ENCODE assay signal across 8 mouse cellular contexts in genomic region chr5:107403011-107403946, GRCm38 (mm10). TPM values are rescaled to one million over a fixed set of nuclear protein-coding genes. Genes with fewer than 3 reads are reported as not detected.
DNase-seq lines count a peak whose midpoint lies in the region; ATAC-seq and TF ChIP-seq lines count a peak whose summit lies in the region.

No protein-coding gene starts in this region.

- no peaks in the 10 kb centered on the region for H3K36me3 ChIP-seq in kidney, embryonic 14.5 days (ENCODE audit: control insufficient read depth, insufficient read depth, low read length)
- no peaks in the 10 kb centered on the region for H3K36me3 ChIP-seq in embryonic facial prominence, embryonic 11.5 days (replicated peaks; ENCODE audit: control insufficient read depth, insufficient read depth, low read depth, low read length)
- H3K36me3 ChIP-seq in hindbrain, embryonic 12.5 days: no peaks in the 10 kb centered on the region
- H3K36me3 ChIP-seq in limb, embryonic 14.5 days (ENCODE audit: control insufficient read depth, insufficient read depth, low read length): no peaks in the 10 kb centered on the region
- H3K36me3 ChIP-seq in neural tube, embryonic 14.5 days (ENCODE audit: control insufficient read depth, insufficient read depth, low read length): no peaks in the 10 kb centered on the region

- no peak for DNase-seq in kidney, adult 9 months
- peak; percentile 30 for DNase-seq in adrenal gland, adult 2 months
- DNase-seq in embryonic facial prominence, embryonic 11.5 days (ENCODE audit: low spot score): peak; percentile 42
- peak; percentile 5 for DNase-seq in limb, embryonic 14.5 days (ENCODE audit: low spot score)
- peak; percentile 7 for DNase-seq in urinary bladder, postnatal 14 days (ENCODE audit: low spot score)

- peak overlapping the region; percentile 99 for H3K4me2 ChIP-seq in kidney, embryonic 14.5 days (replicated peaks; ENCODE audit: low read depth, low read length)
- peak overlapping the region; percentile 99 for H3K4me2 ChIP-seq in embryonic facial prominence, embryonic 11.5 days (ENCODE audit: low read depth, low read length)
- peak overlapping the region; percentile 100 for H3K4me2 ChIP-seq in hindbrain, embryonic 12.5 days (replicated peaks)
- peak overlapping the region; percentile 99 for H3K4me2 ChIP-seq in limb, embryonic 14.5 days (replicated peaks; ENCODE audit: low read depth, low read length, severe bottlenecking)
- peak overlapping the region; percentile 100 for H3K4me2 ChIP-seq in neural tube, embryonic 14.5 days (ENCODE audit: low read depth, low read length)

- H3K27ac ChIP-seq in kidney, embryonic 14.5 days (ENCODE audit: low read depth, low read length): no peak overlapping the region
- no peak overlapping the region for H3K27ac ChIP-seq in embryonic facial prominence, embryonic 11.5 days (replicated peaks; ENCODE audit: low read depth, low read length)
- H3K27ac ChIP-seq in hindbrain, embryonic 12.5 days: no peak overlapping the region
- H3K27ac ChIP-seq in limb, embryonic 14.5 days (replicated peaks; ENCODE audit: low read depth, low read length): no peak overlapping the region
- H3K27ac ChIP-seq in neural tube, embryonic 14.5 days (ENCODE audit: low read depth, low read length): no peak overlapping the region

- H3K9ac ChIP-seq in kidney, embryonic 14.5 days (ENCODE audit: low read depth, low read length): peak overlapping the region; percentile 63
- peak overlapping the region; percentile 67 for H3K9ac ChIP-seq in embryonic facial prominence, embryonic 11.5 days (replicated peaks; ENCODE audit: low read length)
- peak overlapping the region; percentile 72 for H3K9ac ChIP-seq in hindbrain, embryonic 12.5 days
- H3K9ac ChIP-seq in limb, embryonic 14.5 days (ENCODE audit: low read depth, low read length, severe bottlenecking): peak overlapping the region; percentile 70
- H3K9ac ChIP-seq in neural tube, embryonic 14.5 days (replicated peaks; ENCODE audit: low read depth, low read length): peak overlapping the region; percentile 69

- H3K9me3 ChIP-seq in kidney, embryonic 14.5 days (ENCODE audit: control insufficient read depth, low read length): no peaks in the 10 kb centered on the region
- no peaks in the 10 kb centered on the region for H3K9me3 ChIP-seq in embryonic facial prominence, embryonic 11.5 days (replicated peaks; ENCODE audit: control insufficient read depth, low read length)
- no peaks in the 10 kb centered on the region for H3K9me3 ChIP-seq in hindbrain, embryonic 12.5 days (replicated peaks)
- H3K9me3 ChIP-seq in limb, embryonic 14.5 days (ENCODE audit: control insufficient read depth, low read length): no peaks in the 10 kb centered on the region
- no peaks in the 10 kb centered on the region for H3K9me3 ChIP-seq in neural tube, embryonic 14.5 days (ENCODE audit: control insufficient read depth, low read length)

- under 1% methylated on average over 66 of the region's 80 CpGs for WGBS in kidney, embryonic 14.5 days
- WGBS in embryonic facial prominence, embryonic 11.5 days: under 1% methylated on average over 65 of the region's 80 CpGs
- WGBS in hindbrain, embryonic 12.5 days: under 1% methylated on average over 63 of the region's 80 CpGs
- under 1% methylated on average over 48 of the region's 80 CpGs for WGBS in limb, embryonic 14.5 days
- WGBS in neural tube, embryonic 14.5 days: under 1% methylated on average over 62 of the region's 80 CpGs

- TF ChIP-seq POLR2A in limb, embryonic 14.5 days (IDR thresholded peaks at IDR 0.05; ENCODE audit: borderline replicate concordance, extremely low read depth, insufficient read depth, insufficient read length): no peak

- H3K4me3 ChIP-seq in kidney, embryonic 14.5 days (ENCODE audit: low read length): peak overlapping the region; percentile 61
- H3K4me3 ChIP-seq in embryonic facial prominence, embryonic 11.5 days (ENCODE audit: low read depth, low read length): peak overlapping the region; percentile 62
- H3K4me3 ChIP-seq in hindbrain, embryonic 12.5 days: peak overlapping the region; percentile 70
- H3K4me3 ChIP-seq in limb, embryonic 14.5 days (replicated peaks; ENCODE audit: low read length): peak overlapping the region; percentile 61
- peak overlapping the region; percentile 62 for H3K4me3 ChIP-seq in neural tube, embryonic 14.5 days (ENCODE audit: low read depth, low read length)

- peaks cover 23% of the 10 kb centered on the region for H3K27me3 ChIP-seq in kidney, embryonic 14.5 days (ENCODE audit: control insufficient read depth, insufficient read depth, low read length)
- peaks cover 13% of the 10 kb centered on the region for H3K27me3 ChIP-seq in embryonic facial prominence, embryonic 11.5 days (ENCODE audit: control insufficient read depth, insufficient read depth, low read length)
- peaks cover 32% of the 10 kb centered on the region for H3K27me3 ChIP-seq in hindbrain, embryonic 12.5 days
- peaks cover 24% of the 10 kb centered on the region for H3K27me3 ChIP-seq in limb, embryonic 14.5 days (ENCODE audit: control insufficient read depth, insufficient read depth, low read length)
- H3K27me3 ChIP-seq in neural tube, embryonic 14.5 days (ENCODE audit: control insufficient read depth, insufficient read depth, low read length): peaks cover 12% of the 10 kb centered on the region

- peaks cover 5% of the 10 kb centered on the region; the same call in 1 of the 2 replicates for H3K4me1 ChIP-seq in kidney, embryonic 14.5 days (ENCODE audit: control insufficient read depth, insufficient read depth, low read length)
- H3K4me1 ChIP-seq in embryonic facial prominence, embryonic 11.5 days (ENCODE audit: control insufficient read depth, insufficient read depth, low read length): no peaks in the 10 kb centered on the region
- peaks cover 5% of the 10 kb centered on the region; the same call in 1 of the 2 replicates for H3K4me1 ChIP-seq in hindbrain, embryonic 12.5 days
- no peaks in the 10 kb centered on the region for H3K4me1 ChIP-seq in limb, embryonic 14.5 days (ENCODE audit: control insufficient read depth, insufficient read depth, low read length)
- no peaks in the 10 kb centered on the region for H3K4me1 ChIP-seq in neural tube, embryonic 14.5 days (ENCODE audit: control insufficient read depth, insufficient read depth, low read length)

- ATAC-seq in kidney, embryonic 14.5 days (ENCODE audit: low FRiP score, low TSS enrichment): peak; percentile 89
- peak; percentile 80 for ATAC-seq in embryonic facial prominence, embryonic 11.5 days (replicated peaks; ENCODE audit: insufficient number of reproducible peaks, low FRiP score, low TSS enrichment, low read depth)
- peak; percentile 84 for ATAC-seq in hindbrain, embryonic 12.5 days (ENCODE audit: low FRiP score)
- ATAC-seq in limb, embryonic 14.5 days (ENCODE audit: low FRiP score, low read depth): peak; percentile 68
- peak; percentile 84 for ATAC-seq in neural tube, embryonic 14.5 days (ENCODE audit: low read depth)

RNA-seq across cellular contexts. Expression of gene Ephx4, which starts 0.7 kb away (rescaled TPM):
- 2.5 and 2.7 TPM in 2 replicates for polyA plus RNA-seq in kidney, embryonic 14.5 days (2014; fragmentation: Nextera tagmentation; extraction: Ambion mirVana)
- total RNA-seq in adrenal gland, adult 2 months (2021): 1 to 10 TPM in 1 of 2 experiments, under 1 TPM in 1; 0.89 to 1.5 TPM
- 1.1 TPM in 2 replicates for polyA plus RNA-seq in adrenal gland, adult 2 months (2012; rRNA removed)
- polyA plus RNA-seq in embryonic facial prominence, embryonic 11.5 days (2014; fragmentation: Nextera tagmentation; extraction: Ambion mirVana): 0.49 and 1.3 TPM in 2 replicates
- polyA plus RNA-seq in hindbrain, embryonic 12.5 days (2016; fragmentation: Nextera tagmentation; extraction: Ambion mirVana): 1.2 and 2.2 TPM in 2 replicates
- polyA plus RNA-seq in limb, embryonic 14.5 days (2012; rRNA removed): 2.4 and 2.8 TPM in 2 replicates
- 1.8 and 2.4 TPM in 2 replicates for polyA plus RNA-seq in limb, embryonic 14.5 days (2014; fragmentation: Nextera tagmentation; extraction: Ambion mirVana)
- 3.5 and 3.9 TPM in 2 replicates for polyA plus RNA-seq in neural tube, embryonic 14.5 days (2014; fragmentation: Nextera tagmentation; extraction: Ambion mirVana)

RNA-seq across cellular contexts. Expression of gene Lpcat2b, which starts 28.1 kb away (rescaled TPM):
- polyA plus RNA-seq in kidney, embryonic 14.5 days (2014; fragmentation: Nextera tagmentation; extraction: Ambion mirVana): not detected in 2 replicates
- not detected for total RNA-seq in adrenal gland, adult 2 months (2021)
- polyA plus RNA-seq in adrenal gland, adult 2 months (2012; rRNA removed): not detected in 2 replicates
- polyA plus RNA-seq in embryonic facial prominence, embryonic 11.5 days (2014; fragmentation: Nextera tagmentation; extraction: Ambion mirVana): not detected in 2 replicates
- polyA plus RNA-seq in hindbrain, embryonic 12.5 days (2016; fragmentation: Nextera tagmentation; extraction: Ambion mirVana): not detected in 2 replicates
- not detected in 2 replicates for polyA plus RNA-seq in limb, embryonic 14.5 days (2012; rRNA removed)
- polyA plus RNA-seq in limb, embryonic 14.5 days (2014; fragmentation: Nextera tagmentation; extraction: Ambion mirVana): not detected in 2 replicates
- polyA plus RNA-seq in neural tube, embryonic 14.5 days (2014; fragmentation: Nextera tagmentation; extraction: Ambion mirVana): 0.07 TPM in 1 of 2 replicates, not detected in the other

RNA-seq across cellular contexts. Expression of gene Btbd8, which starts 34.5 kb away (rescaled TPM):
- polyA plus RNA-seq in kidney, embryonic 14.5 days (2014; fragmentation: Nextera tagmentation; extraction: Ambion mirVana): 4.0 and 4.1 TPM in 2 replicates
- 1 to 10 TPM; 4.4 to 8.5 TPM for total RNA-seq in adrenal gland, adult 2 months (2021)
- 0.41 and 0.58 TPM in 2 replicates for polyA plus RNA-seq in adrenal gland, adult 2 months (2012; rRNA removed)
- polyA plus RNA-seq in embryonic facial prominence, embryonic 11.5 days (2014; fragmentation: Nextera tagmentation; extraction: Ambion mirVana): 5.2 and 5.5 TPM in 2 replicates
- 8.8 and 10.3 TPM in 2 replicates for polyA plus RNA-seq in hindbrain, embryonic 12.5 days (2016; fragmentation: Nextera tagmentation; extraction: Ambion mirVana)
- 5.5 and 6.3 TPM in 2 replicates for polyA plus RNA-seq in limb, embryonic 14.5 days (2012; rRNA removed)
- polyA plus RNA-seq in limb, embryonic 14.5 days (2014; fragmentation: Nextera tagmentation; extraction: Ambion mirVana): 4.8 and 6.3 TPM in 2 replicates
- 19.0 and 21.2 TPM in 2 replicates for polyA plus RNA-seq in neural tube, embryonic 14.5 days (2014; fragmentation: Nextera tagmentation; extraction: Ambion mirVana)
